Mouse (Mus musculus): Measurements from ENCODE around the gene Coro1b. TPM values are rescaled to one million over a fixed set of nuclear protein-coding genes. Genes with fewer than 3 reads are reported as not detected.

Coro1b gene
- total RNA-seq, 2 experiments from 2014 or later: 11.9 to 13.4 TPM

Other genes with a start within 250 kb of the Coro1b start
- 1 to 10 TPM; 2.5 to 4.0 TPM for gene Tcirg1, start 241.5 kb upstream of the Coro1b start, total RNA-seq (2021)
- 100 to 1,000 TPM; 257 to 270 TPM for gene Ndufs8, start 235.8 kb upstream of the Coro1b start, total RNA-seq (2021)
- gene Aldh3b1, start 218.8 kb upstream of the Coro1b start, total RNA-seq (2021): under 1 TPM; 0.62 to 0.83 TPM
- 1 to 10 TPM; 3.2 to 5.8 TPM for gene Unc93b1, start 213.4 kb upstream of the Coro1b start, total RNA-seq (2021)
- gene Aldh3b3, start 190.0 kb upstream of the Coro1b start, total RNA-seq (2021): not detected
- under 1 TPM; 0.14 to 0.26 TPM for gene Aldh3b2, start 176.3 kb upstream of the Coro1b start, total RNA-seq (2021)
- gene Acy3, start 162.0 kb upstream of the Coro1b start, total RNA-seq (2021): 1 to 10 TPM; 1.3 to 2.0 TPM
- gene Tbx10, start 155.9 kb upstream of the Coro1b start, total RNA-seq (2021): not detected
- 10 to 100 TPM; 23.8 to 30.1 TPM for gene Nudt8, start 148.0 kb upstream of the Coro1b start, total RNA-seq (2021)
- gene Gm49405, start 148.0 kb upstream of the Coro1b start, total RNA-seq (2021): under 1 TPM; 0.14 to 0.40 TPM
- under 1 TPM; 0.82 to 1.00 TPM for gene Doc2g, start 145.3 kb upstream of the Coro1b start, total RNA-seq (2021)
- gene Ndufv1, start 135.8 kb upstream of the Coro1b start, total RNA-seq (2021): 100 to 1,000 TPM; 423 to 466 TPM
- gene Gstp1, start 110.6 kb upstream of the Coro1b start, total RNA-seq (2021): 100 to 1,000 TPM; 480 to 487 TPM
- 100 to 1,000 TPM; 206 to 226 TPM for gene Gstp2, start 102.6 kb upstream of the Coro1b start, total RNA-seq (2021)
- not detected for gene Gstp3, start 89.0 kb upstream of the Coro1b start, total RNA-seq (2021)
- not detected for gene Cabp2, start 67.0 kb upstream of the Coro1b start, total RNA-seq (2021)
- 10 to 100 TPM; 18.7 to 19.9 TPM for gene Cdk2ap2, start 51.4 kb upstream of the Coro1b start, total RNA-seq (2021)
- 1 to 10 TPM; 2.0 to 3.7 TPM for gene Pitpnm1, start 48.6 kb upstream of the Coro1b start, total RNA-seq (2021)
- gene Aip, start 22.8 kb upstream of the Coro1b start, total RNA-seq (2021): 10 to 100 TPM; 82.2 to 84.7 TPM
- gene Gpr152, start 8.8 kb upstream of the Coro1b start, total RNA-seq (2021): not detected
- gene Cabp4, start 4.6 kb upstream of the Coro1b start, total RNA-seq (2021): not detected
- gene Ptprcap, start 5.0 kb downstream of the Coro1b start, total RNA-seq (2021): not detected
- gene Rps6kb2, start 14.7 kb downstream of the Coro1b start, total RNA-seq (2021): 10 to 100 TPM; 24.8 to 25.9 TPM
- 10 to 100 TPM; 21.8 to 30.3 TPM for gene Carns1, start 26.9 kb downstream of the Coro1b start, total RNA-seq (2021)
- gene Tbc1d10c, start 42.7 kb downstream of the Coro1b start, total RNA-seq (2021): 1 to 10 TPM; 5.5 to 5.9 TPM
- gene Ppp1ca, start 43.4 kb downstream of the Coro1b start, total RNA-seq (2021): 100 to 1,000 TPM; 200 to 201 TPM
- 1 to 10 TPM; 2.6 to 2.8 TPM for gene Rad9a, start 53.0 kb downstream of the Coro1b start, total RNA-seq (2021)
- under 1 TPM; 0.34 to 0.47 TPM for gene Clcf1, start 65.6 kb downstream of the Coro1b start, total RNA-seq (2021)
- gene AC109138.7, start 65.7 kb downstream of the Coro1b start, total RNA-seq (2021): not detected
- 10 to 100 TPM; 16.3 to 17.8 TPM for gene Pold4, start 83.3 kb downstream of the Coro1b start, total RNA-seq (2021)
- gene Ssh3, start 120.6 kb downstream of the Coro1b start, total RNA-seq (2021): 1 to 10 TPM; 2.8 to 3.4 TPM
- under 1 TPM; 0.16 to 0.81 TPM for gene Ankrd13d, start 134.5 kb downstream of the Coro1b start, total RNA-seq (2021)
- gene Grk2, start 157.6 kb downstream of the Coro1b start, total RNA-seq (2021): 10 to 100 TPM; 50.7 to 60.8 TPM
- gene Kdm2a, start 249.7 kb downstream of the Coro1b start, total RNA-seq (2021): 10 to 100 TPM; 33.4 to 36.8 TPM

Measured in gastrocnemius, adult 18-20 months (tissue).